Mouse (Mus musculus): ENCODE results near the gene Pip4k2b. TPM values are rescaled to one million over a fixed set of nuclear protein-coding genes. Genes with fewer than 3 reads are reported as not detected.

Gene Pip4k2b
- polyA plus RNA-seq, 1 experiment from 2014 or later = 2.2 TPM

DNA sequence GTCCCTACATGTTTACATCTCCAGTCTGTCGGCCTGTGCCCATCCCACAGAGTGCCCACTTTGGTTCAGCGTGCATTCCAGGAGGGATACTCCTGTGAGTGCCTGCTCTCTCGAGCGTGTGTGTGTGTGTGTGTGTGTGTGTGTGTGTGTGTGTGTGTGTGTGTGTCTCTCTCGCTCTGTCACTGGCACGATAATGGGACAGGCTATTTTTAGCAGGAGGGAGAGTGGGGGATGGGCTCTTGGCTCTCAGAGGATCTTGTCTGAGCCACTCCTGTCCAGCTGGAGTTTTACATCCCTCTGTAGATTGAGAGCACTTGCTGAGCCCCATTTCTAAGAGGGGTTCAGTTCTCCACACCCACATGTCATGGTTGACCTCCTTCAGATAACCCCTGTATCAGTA is 74.7 kb downstream of the Pip4k2b start:
- Histone ChIP-seq H3K9me3 (no peaks in the 10 kb centered on the region), H3K4me3 (no peak overlapping the region), H3K36me3 (peaks cover 91% of the 10 kb centered on the region), H3K27me3 (no peaks in the 10 kb centered on the region), H3K4me1 (peaks cover 30% of the 10 kb centered on the region), H3K9ac (peak overlapping the region; percentile 17; the same call in 1 of the 2 replicates), H3K27ac (no peak overlapping the region), H3K4me2 (no peak overlapping the region)
- no peak for ATAC-seq (ENCODE audit: insufficient number of reproducible peaks, low FRiP score, low TSS enrichment, low read depth)
- WGBS = 30% methylated on average over 6 of the region's 6 CpGs

DNA sequence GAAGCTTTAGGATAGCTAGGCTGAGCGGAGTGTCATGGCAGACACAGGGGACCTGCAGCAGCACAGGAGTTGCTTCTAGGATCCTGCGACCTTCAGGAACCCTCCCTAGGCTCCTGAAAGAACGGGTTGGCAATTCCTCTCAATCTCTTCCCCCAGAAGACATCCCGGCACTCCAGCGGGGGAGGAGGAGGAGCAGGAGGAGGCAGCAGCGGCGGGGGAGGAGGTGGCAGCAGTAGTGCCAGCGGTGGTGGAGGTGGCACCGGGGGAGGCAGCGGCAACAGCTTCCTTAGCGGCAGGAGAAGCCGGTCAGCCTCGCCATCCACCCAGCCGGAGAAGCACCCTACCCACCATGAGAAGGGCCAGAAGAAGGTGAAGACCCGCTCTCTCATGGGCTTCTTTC is 75.2 kb downstream of the Pip4k2b start:
- H3K27ac ChIP-seq = no peak overlapping the region
- peaks cover 86% of the 10 kb centered on the region for H3K36me3 ChIP-seq

DNA sequence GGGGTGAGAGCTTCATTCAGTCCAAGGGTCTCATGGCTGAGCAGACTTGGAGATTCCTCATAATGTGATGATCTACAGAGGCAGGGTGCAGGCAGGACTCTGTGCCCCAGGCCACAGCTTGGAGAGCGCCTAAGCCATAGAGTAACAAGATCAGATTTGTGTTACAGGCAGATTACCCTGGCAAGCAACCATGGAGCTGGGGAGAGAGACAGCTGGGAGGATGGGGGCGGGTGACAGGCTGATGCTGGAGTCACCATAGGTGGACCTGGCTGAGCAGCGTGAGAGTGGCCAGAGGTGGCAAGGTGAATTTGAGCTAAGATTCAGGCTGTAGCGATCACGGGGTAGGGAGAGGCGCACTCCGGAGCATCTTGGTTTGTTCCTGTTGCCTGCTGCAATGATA is 76.3 kb downstream of the Pip4k2b start:
- WGBS = 86% methylated on average over 7 of the region's 7 CpGs
- H3K4me2 ChIP-seq = no peak overlapping the region
- H3K27me3 ChIP-seq = no peaks in the 10 kb centered on the region
- H3K9me3 ChIP-seq = no peaks in the 10 kb centered on the region
- H3K4me3 ChIP-seq = no peak overlapping the region
- no peak overlapping the region for H3K27ac ChIP-seq
- H3K4me1 ChIP-seq = peaks cover 40% of the 10 kb centered on the region
- H3K36me3 ChIP-seq = peaks cover 75% of the 10 kb centered on the region
- no peak for ATAC-seq (ENCODE audit: insufficient number of reproducible peaks, low FRiP score, low TSS enrichment, low read depth)
- H3K9ac ChIP-seq = no peak overlapping the region

More for the DNA sequence above, 75.2 kb downstream of the Pip4k2b start:
- Histone ChIP-seq H3K27me3 (no peaks in the 10 kb centered on the region), H3K4me1 (peaks cover 36% of the 10 kb centered on the region), H3K4me2 (no peak overlapping the region), H3K9me3 (no peaks in the 10 kb centered on the region), H3K4me3 (no peak overlapping the region), H3K9ac (peak overlapping the region; percentile 17; the same call in 1 of the 2 replicates)
- no peak for ATAC-seq (ENCODE audit: insufficient number of reproducible peaks, low FRiP score, low TSS enrichment, low read depth)
- WGBS = 61% methylated on average over 15 of the region's 15 CpGs

DNA sequence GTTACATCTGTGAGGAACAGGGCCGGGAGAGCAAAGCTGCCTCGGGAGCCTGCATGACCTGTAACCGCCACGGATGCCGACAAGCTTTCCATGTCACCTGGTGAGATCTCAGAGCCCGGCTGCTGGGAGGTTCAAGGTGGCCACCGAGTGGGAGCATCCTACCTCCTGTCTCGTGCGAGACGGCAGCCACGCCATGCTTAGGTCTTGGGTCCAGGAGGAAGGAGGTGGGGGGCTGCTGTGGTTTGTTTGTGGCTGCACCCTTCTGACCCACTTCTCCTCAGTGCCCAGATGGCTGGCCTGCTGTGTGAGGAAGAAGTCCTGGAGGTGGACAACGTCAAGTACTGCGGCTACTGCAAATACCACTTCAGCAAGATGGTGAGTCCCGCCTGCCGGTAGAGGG is 77.7 kb downstream of the Pip4k2b start:
- peaks cover 7% of the 10 kb centered on the region for H3K27me3 ChIP-seq
- no peak overlapping the region for H3K4me2 ChIP-seq
- H3K9me3 ChIP-seq = no peaks in the 10 kb centered on the region
- H3K36me3 ChIP-seq = peaks cover 61% of the 10 kb centered on the region
- ATAC-seq (ENCODE audit: insufficient number of reproducible peaks, low FRiP score, low TSS enrichment, low read depth) = no peak
- peaks cover 50% of the 10 kb centered on the region for H3K4me1 ChIP-seq
- H3K9ac ChIP-seq = no peak overlapping the region
- WGBS = 89% methylated on average over 15 of the region's 15 CpGs
- no peak overlapping the region for H3K4me3 ChIP-seq
- no peak overlapping the region for H3K27ac ChIP-seq

DNA sequence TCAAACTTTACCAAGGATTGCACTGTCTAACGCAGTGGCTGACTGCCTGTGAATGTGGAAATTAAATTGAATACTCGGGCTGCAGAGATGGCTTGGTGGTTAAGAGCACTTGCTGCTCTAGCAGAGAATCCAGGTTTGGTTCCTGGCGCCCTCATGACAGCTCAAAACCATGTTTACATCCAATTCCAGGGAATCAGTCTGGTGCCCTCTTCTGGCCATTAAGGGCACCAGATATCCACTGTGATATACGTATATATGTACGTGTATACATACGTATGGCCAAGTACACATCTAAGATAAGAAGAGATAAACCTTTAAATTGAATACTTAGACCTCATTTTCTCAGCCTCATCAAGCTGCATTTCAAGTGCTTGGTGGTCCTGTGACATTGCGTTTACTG is 78.3 kb downstream of the Pip4k2b start:
- Histone ChIP-seq H3K27ac (no peak overlapping the region), H3K4me3 (no peak overlapping the region), H3K4me1 (peaks cover 55% of the 10 kb centered on the region), H3K9ac (no peak overlapping the region), H3K36me3 (peaks cover 56% of the 10 kb centered on the region), H3K27me3 (peaks cover 10% of the 10 kb centered on the region), H3K4me2 (no peak overlapping the region), H3K9me3 (no peaks in the 10 kb centered on the region)
- no peak for ATAC-seq (ENCODE audit: insufficient number of reproducible peaks, low FRiP score, low TSS enrichment, low read depth)
- 92% methylated on average over 7 of the region's 7 CpGs for WGBS

DNA sequence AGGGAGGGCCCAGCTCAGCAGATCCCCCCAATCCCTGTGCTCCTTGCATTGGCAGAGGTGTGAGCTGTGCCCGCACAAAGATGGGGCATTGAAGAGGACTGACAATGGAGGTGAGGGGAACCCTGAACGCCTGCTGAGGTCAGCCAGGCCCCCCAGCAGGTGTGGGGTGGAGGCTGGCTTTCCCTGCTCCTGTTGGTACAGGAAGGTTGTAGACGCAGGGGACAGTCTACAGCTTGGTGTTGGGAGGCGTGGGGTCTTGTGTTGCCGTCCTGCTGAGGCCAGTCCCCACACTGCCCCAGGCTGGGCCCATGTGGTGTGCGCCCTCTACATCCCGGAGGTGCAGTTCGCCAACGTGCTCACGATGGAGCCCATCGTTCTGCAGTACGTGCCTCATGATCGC is 79.1 kb downstream of the Pip4k2b start:
- Histone ChIP-seq H3K4me2 (no peak overlapping the region), H3K9me3 (no peaks in the 10 kb centered on the region), H3K36me3 (peaks cover 48% of the 10 kb centered on the region), H3K4me1 (peaks cover 58% of the 10 kb centered on the region), H3K27me3 (peaks cover 17% of the 10 kb centered on the region), H3K9ac (no peak overlapping the region), H3K4me3 (peak overlapping the region; percentile 87; the same call in 1 of the 2 replicates), H3K27ac (no peak overlapping the region)
- 91% methylated on average over 13 of the region's 13 CpGs for WGBS
- no peak for ATAC-seq (ENCODE audit: insufficient number of reproducible peaks, low FRiP score, low TSS enrichment, low read depth)

Small RNA genes within 50 kb of the gene (microRNA-seq; reads per million reads assigned to microRNA genes)
- not detected for gene Mir6927
- not detected for gene Mir8102

Other genes with a start within 250 kb of the Pip4k2b start
- gene 4933428G20Rik, start 244.4 kb downstream of the Pip4k2b start, polyA plus RNA-seq (2015; fragmentation: Nextera tagmentation; extraction: Ambion mirVana) = 0.93 and 1.1 TPM in 2 replicates
- gene Srcin1, start 168.5 kb downstream of the Pip4k2b start, polyA plus RNA-seq (2015; fragmentation: Nextera tagmentation; extraction: Ambion mirVana) = 0.89 and 0.92 TPM in 2 replicates
- 1.9 and 3.2 TPM in 2 replicates for gene Epop, start 115.0 kb downstream of the Pip4k2b start, polyA plus RNA-seq (2015; fragmentation: Nextera tagmentation; extraction: Ambion mirVana)
- gene Mllt6, start 81.3 kb downstream of the Pip4k2b start, polyA plus RNA-seq (2015; fragmentation: Nextera tagmentation; extraction: Ambion mirVana) = 2.4 and 2.6 TPM in 2 replicates
- 13.5 and 18.6 TPM in 2 replicates for gene Cisd3, start 58.9 kb downstream of the Pip4k2b start, polyA plus RNA-seq (2015; fragmentation: Nextera tagmentation; extraction: Ambion mirVana)
- 13.1 and 14.7 TPM in 2 replicates for gene Pcgf2, start 44.2 kb downstream of the Pip4k2b start, polyA plus RNA-seq (2015; fragmentation: Nextera tagmentation; extraction: Ambion mirVana)
- 413 and 414 TPM in 2 replicates for gene Psmb3, start 41.3 kb downstream of the Pip4k2b start, polyA plus RNA-seq (2015; fragmentation: Nextera tagmentation; extraction: Ambion mirVana)
- gene Cwc25, start 21.9 kb upstream of the Pip4k2b start, polyA plus RNA-seq (2015; fragmentation: Nextera tagmentation; extraction: Ambion mirVana) = 17.3 and 19.1 TPM in 2 replicates
- 0.35 TPM in 1 of 2 replicates, not detected in the other for gene 1700001P01Rik, start 31.2 kb upstream of the Pip4k2b start, polyA plus RNA-seq (2015; fragmentation: Nextera tagmentation; extraction: Ambion mirVana)
- gene Rpl23, start 37.7 kb upstream of the Pip4k2b start, polyA plus RNA-seq (2015; fragmentation: Nextera tagmentation; extraction: Ambion mirVana) = 447 and 586 TPM in 2 replicates
- 128 and 131 TPM in 2 replicates for gene Lasp1, start 54.3 kb upstream of the Pip4k2b start, polyA plus RNA-seq (2015; fragmentation: Nextera tagmentation; extraction: Ambion mirVana)
- 4.5 and 5.3 TPM in 2 replicates for gene B230217C12Rik, start 96.1 kb upstream of the Pip4k2b start, polyA plus RNA-seq (2015; fragmentation: Nextera tagmentation; extraction: Ambion mirVana)
- gene Fbxo47, start 139.4 kb upstream of the Pip4k2b start, polyA plus RNA-seq (2015; fragmentation: Nextera tagmentation; extraction: Ambion mirVana) = 0.26 and 0.74 TPM in 2 replicates
- gene Plxdc1, start 241.7 kb upstream of the Pip4k2b start, polyA plus RNA-seq (2015; fragmentation: Nextera tagmentation; extraction: Ambion mirVana) = 1.7 TPM in 2 replicates